Mouse (Mus musculus): ENCODE data around the gene Fmo5. TPM values are rescaled to one million over a fixed set of nuclear protein-coding genes. Genes with fewer than 3 reads are reported as not detected.

Gene Fmo5
- polyA plus RNA-seq, 1 experiment: 20.1 TPM

DNA sequence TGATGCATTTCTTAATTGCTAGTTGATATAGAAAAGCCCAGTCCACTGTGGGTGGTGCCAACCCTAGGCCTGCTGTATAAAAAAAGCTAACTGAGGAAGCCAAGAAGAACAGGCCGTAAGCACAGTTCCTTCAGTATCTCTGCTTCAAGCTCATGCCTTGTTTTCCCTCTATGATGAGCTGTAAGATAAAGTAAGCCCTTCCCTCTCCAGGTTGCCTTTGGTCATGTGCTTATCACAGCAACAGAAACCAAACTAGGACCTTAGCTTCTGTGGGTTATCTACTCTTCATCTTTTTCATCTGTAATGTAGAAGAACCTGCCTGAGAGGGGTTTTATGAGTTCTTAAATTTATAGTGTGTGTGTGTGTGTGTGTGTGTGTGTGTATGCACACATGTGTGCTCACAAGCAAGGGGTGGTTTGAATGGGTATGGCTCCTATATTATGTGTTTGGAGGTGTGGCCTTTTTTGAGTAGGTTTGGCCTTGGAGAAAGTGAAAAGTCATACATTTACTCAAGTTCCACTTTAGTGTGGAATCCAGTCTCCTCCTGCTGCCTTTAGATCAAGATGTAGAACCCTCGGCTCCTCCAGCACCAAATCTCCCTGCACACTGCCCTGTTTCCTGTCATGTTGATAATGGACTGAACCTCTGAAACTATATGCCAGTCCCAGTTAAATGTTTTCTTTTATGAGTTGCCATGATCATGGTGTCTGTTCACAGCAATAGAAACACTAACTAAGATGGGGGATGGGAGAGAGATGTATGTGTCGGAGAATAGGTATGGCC lies 28.4 kb upstream of the Fmo5 start:
- H3K4me1 ChIP-seq (ENCODE audit: control insufficient read depth, insufficient read depth, low read length): no peaks in the 10 kb centered on the region
- no peak overlapping the region for H3K27ac ChIP-seq (ENCODE audit: control insufficient read depth, insufficient read depth, low read depth, low read length, poor library complexity)
- TF ChIP-seq CTCF (IDR thresholded peaks at IDR 0.05; ENCODE audit: control insufficient read depth, insufficient read depth, low read length): no peak
- no peak for TF ChIP-seq POLR2A (IDR thresholded peaks at IDR 0.05; ENCODE audit: borderline replicate concordance, control insufficient read depth, low read depth, low read length)
- 81% methylated on average over 3 of the region's 3 CpGs for WGBS
- H3K4me3 ChIP-seq (replicated peaks; ENCODE audit: control insufficient read depth, low read depth, low read length): no peak overlapping the region

- TF ChIP-seq CTCF (IDR thresholded peaks at IDR 0.05; ENCODE audit: control insufficient read depth, insufficient read depth, low read length): peak; percentile 74
- TF ChIP-seq POLR2A (IDR thresholded peaks at IDR 0.05; ENCODE audit: borderline replicate concordance, control insufficient read depth, low read depth, low read length): no peak
Observed at GRCm38 (mm10) chr3:97609201-97609844, 19.3 kb upstream of the Fmo5 start.

DNA sequence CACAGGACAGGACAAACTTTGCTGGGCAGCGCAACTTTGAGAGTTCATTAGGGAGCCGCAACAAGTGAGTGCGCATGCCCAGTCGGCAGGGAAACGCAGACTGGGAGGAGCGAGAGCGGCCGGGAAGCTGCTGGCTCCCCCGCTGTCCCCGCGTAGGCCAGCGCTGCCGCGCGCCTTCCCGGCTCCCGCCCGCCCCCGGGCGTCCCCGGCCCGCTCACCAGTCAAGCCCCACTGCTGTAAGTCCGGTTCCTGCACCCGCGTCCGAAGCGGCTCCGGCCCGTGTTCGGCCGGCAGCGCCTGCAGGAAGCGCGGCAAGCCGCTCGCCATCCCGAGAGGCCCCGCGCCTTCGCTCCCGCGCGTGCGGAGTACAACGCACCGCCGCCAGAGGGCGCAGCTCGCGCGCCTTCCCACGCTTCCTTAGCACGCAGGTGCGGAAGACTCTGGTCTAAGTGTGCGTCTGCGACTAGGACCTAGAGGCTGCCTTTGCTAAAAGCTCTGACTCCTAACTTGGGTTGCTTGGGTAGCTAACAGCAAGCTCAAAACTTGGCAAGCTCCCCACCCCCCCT lies 18.7 kb upstream of the Fmo5 start, which contains the start of gene Chd1l:
Chd1l (minus strand) TSS at position 359 of the 566 bp plus-strand sequence.
- H3K27ac ChIP-seq (ENCODE audit: control insufficient read depth, insufficient read depth, low read depth, low read length, poor library complexity): peak within 1 kb of the TSS; percentile 4
- 2% methylated on average over 48 of the region's 56 CpGs for WGBS
- no peaks in the 10 kb centered on the region; the same call in 1 of the 2 replicates for H3K4me1 ChIP-seq (ENCODE audit: control insufficient read depth, insufficient read depth, low read length)
- TF ChIP-seq POLR2A (IDR thresholded peaks at IDR 0.05; ENCODE audit: borderline replicate concordance, control insufficient read depth, low read depth, low read length) (peak; percentile 75; the same call in 1 of the 2 replicates), CTCF (IDR thresholded peaks at IDR 0.05; ENCODE audit: control insufficient read depth, insufficient read depth, low read length) (peak; percentile 98)
- H3K4me3 ChIP-seq (replicated peaks; ENCODE audit: control insufficient read depth, low read depth, low read length): peak within 1 kb of the TSS; percentile 78

More at GRCm38 (mm10) chr3:97609201-97609844, 19.3 kb upstream of the Fmo5 start:
- Histone ChIP-seq H3K4me1 (ENCODE audit: control insufficient read depth, insufficient read depth, low read length) (no peaks in the 10 kb centered on the region; the same call in 1 of the 2 replicates), H3K27ac (ENCODE audit: control insufficient read depth, insufficient read depth, low read depth, low read length, poor library complexity) (peak overlapping the region; percentile 4), H3K4me3 (replicated peaks; ENCODE audit: control insufficient read depth, low read depth, low read length) (peak overlapping the region; percentile 78)
- WGBS: under 1% methylated on average over 20 of the region's 20 CpGs

GRCm38 (mm10) chr3:97611021-97611420 lies 17.6 kb upstream of the Fmo5 start:
- Histone ChIP-seq H3K4me3 (replicated peaks; ENCODE audit: control insufficient read depth, low read depth, low read length) (no peak overlapping the region), H3K4me1 (ENCODE audit: control insufficient read depth, insufficient read depth, low read length) (no peaks in the 10 kb centered on the region; the same call in 1 of the 2 replicates), H3K27ac (ENCODE audit: control insufficient read depth, insufficient read depth, low read depth, low read length, poor library complexity) (no peak overlapping the region)
- 92% methylated on average over 6 of the region's 6 CpGs for WGBS
- TF ChIP-seq CTCF (IDR thresholded peaks at IDR 0.05; ENCODE audit: control insufficient read depth, insufficient read depth, low read length): no peak
- no peak for TF ChIP-seq POLR2A (IDR thresholded peaks at IDR 0.05; ENCODE audit: borderline replicate concordance, control insufficient read depth, low read depth, low read length)

GRCm38 (mm10) chr3:97615154-97615553 lies 13.4 kb upstream of the Fmo5 start:
- Histone ChIP-seq H3K27ac (ENCODE audit: control insufficient read depth, insufficient read depth, low read depth, low read length, poor library complexity) (no peak overlapping the region), H3K4me3 (replicated peaks; ENCODE audit: control insufficient read depth, low read depth, low read length) (no peak overlapping the region), H3K4me1 (ENCODE audit: control insufficient read depth, insufficient read depth, low read length) (no peaks in the 10 kb centered on the region; the same call in 1 of the 2 replicates)
- 53% methylated on average over 1 of the region's 1 CpGs for WGBS
- no peak for TF ChIP-seq POLR2A (IDR thresholded peaks at IDR 0.05; ENCODE audit: borderline replicate concordance, control insufficient read depth, low read depth, low read length)
- no peak for TF ChIP-seq CTCF (IDR thresholded peaks at IDR 0.05; ENCODE audit: control insufficient read depth, insufficient read depth, low read length)

GRCm38 (mm10) chr3:97615933-97616332 lies 12.7 kb upstream of the Fmo5 start:
- no peak overlapping the region for H3K27ac ChIP-seq (ENCODE audit: control insufficient read depth, insufficient read depth, low read depth, low read length, poor library complexity)
- no peak overlapping the region for H3K4me3 ChIP-seq (replicated peaks; ENCODE audit: control insufficient read depth, low read depth, low read length)
- 52% methylated on average over 4 of the region's 4 CpGs for WGBS
- no peak for TF ChIP-seq POLR2A (IDR thresholded peaks at IDR 0.05; ENCODE audit: borderline replicate concordance, control insufficient read depth, low read depth, low read length)
- no peak for TF ChIP-seq CTCF (IDR thresholded peaks at IDR 0.05; ENCODE audit: control insufficient read depth, insufficient read depth, low read length)
- H3K4me1 ChIP-seq (ENCODE audit: control insufficient read depth, insufficient read depth, low read length): no peaks in the 10 kb centered on the region; the same call in 1 of the 2 replicates

- WGBS: 90% methylated on average over 18 of the region's 19 CpGs
- no peaks in the 10 kb centered on the region; the same call in 1 of the 2 replicates for H3K4me1 ChIP-seq (ENCODE audit: control insufficient read depth, insufficient read depth, low read length)
- no peak overlapping the region for H3K27ac ChIP-seq (ENCODE audit: control insufficient read depth, insufficient read depth, low read depth, low read length, poor library complexity)
- TF ChIP-seq POLR2A (IDR thresholded peaks at IDR 0.05; ENCODE audit: borderline replicate concordance, control insufficient read depth, low read depth, low read length) (no peak), CTCF (IDR thresholded peaks at IDR 0.05; ENCODE audit: control insufficient read depth, insufficient read depth, low read length) (no peak)
- no peak overlapping the region for H3K4me3 ChIP-seq (replicated peaks; ENCODE audit: control insufficient read depth, low read depth, low read length)
Observed at GRCm38 (mm10) chr3:97617091-97617825, 11.3 kb upstream of the Fmo5 start.

All from bone marrow, adult 2 months (tissue).